Mouse (Mus musculus) CH12.LX (cell line): ENCODE data around the gene Slc47a2. TPM values are rescaled to one million over a fixed set of nuclear protein-coding genes. Genes with fewer than 3 reads are reported as not detected.
A peak's percentile ranks its signal among the peaks of the same experiment; 100 is the strongest.
"Not testable (repeated sequence)": the region's sequence is repeated elsewhere in the genome, so short reads cannot be mapped to it uniquely, and the experiment has no call there.

ENCODE experiments used
- DNase-seq: peaks from one replicate; pipeline ENCODE4 v3.0.0-alpha.2; 2013; ENCODE audit errors: extremely low read depth
- H3K27ac ChIP-seq: 2 replicates; pipeline ENCODE4 v1.5.1; 2012; ENCODE audit warnings: low read depth, mild to moderate bottlenecking, control low read depth, moderate library complexity; ENCODE audit not compliant: insufficient read depth
- H3K27me3 ChIP-seq: replicated peaks from 2 replicates; pipeline ENCODE3; 2012; ENCODE audit warnings: inconsistent platforms
- H3K36me3 ChIP-seq, 2 experiments: replicated peaks in 1 of 2; 2 replicates each; pipeline versions ENCODE3 to v1.6.1; 2012; ENCODE audit warnings: inconsistent platforms in 1 of 2, low read length in 1 of 2, mild to moderate bottlenecking in 1 of 2, mixed read lengths in 1 of 2, moderate library complexity in 1 of 2; ENCODE audit not compliant: control insufficient read depth in 1 of 2, insufficient read depth in 1 of 2
- H3K4me1 ChIP-seq, 2 experiments: 2 replicates each; pipeline ENCODE4 v1.6.1; 2012; ENCODE audit warnings: inconsistent platforms in 1 of 2, moderate library complexity in 1 of 2; ENCODE audit not compliant: insufficient read depth in 2 of 2, control insufficient read depth in 1 of 2
- H3K4me2 ChIP-seq: 2 replicates; pipeline ENCODE4 v1.6.1; 2012; ENCODE audit warnings: low read depth, mild to moderate bottlenecking, control low read depth; ENCODE audit not compliant: poor library complexity, insufficient read depth, severe bottlenecking
- H3K4me3 ChIP-seq, 3 experiments: fragments of 150-350 bp in 1 of 3; sonication (generic) in 1 of 3; replicated peaks in 1 of 3; 2 replicates each; pipeline versions ENCODE3 to v1.5.1; 2011 to 2012; ENCODE audit warnings: low read depth in 2 of 3, low read length in 2 of 3, mild to moderate bottlenecking in 2 of 3, moderate library complexity in 2 of 3, control low read depth in 1 of 3, improper control_type of control experiment in 1 of 3, inconsistent platforms in 1 of 3, mixed read lengths in 1 of 3; ENCODE audit not compliant: poor library complexity in 1 of 3
- H3K79me2 ChIP-seq: replicated peaks from 2 replicates; pipeline ENCODE4 v1.6.1; 2012; ENCODE audit warnings: mild to moderate bottlenecking, moderate library complexity; ENCODE audit not compliant: control insufficient read depth, poor library complexity, insufficient read depth, severe bottlenecking; ENCODE audit errors: extremely low read depth
- H3K9ac ChIP-seq: 2 replicates; pipeline ENCODE4 v1.6.1; 2012; ENCODE audit warnings: low read depth, mild to moderate bottlenecking, control low read depth, moderate library complexity; ENCODE audit not compliant: insufficient read depth
- H3K9me3 ChIP-seq: replicated peaks from 2 replicates; pipeline ENCODE3; 2012; ENCODE audit warnings: low read length, inconsistent platforms, mixed read lengths
- CHD1 ChIP-seq: IDR thresholded peaks from 2 replicates; pipeline ENCODE4 v1.6.1; 2012; ENCODE audit warnings: low read depth, low read length, improper control_type of control experiment, inconsistent platforms
- CHD2 ChIP-seq: IDR thresholded peaks from 2 replicates; pipeline ENCODE4 v1.6.1; 2011; ENCODE audit warnings: low read length, improper control_type of control experiment
- CTCF ChIP-seq, 2 experiments: IDR thresholded peaks in 1 of 2; conservative IDR thresholded peaks in 1 of 2; 2 replicates each; pipeline ENCODE4 v1.5.1; 2011 to 2012; ENCODE audit warnings: low read depth in 2 of 2, low read length in 2 of 2, improper control_type of control experiment in 1 of 2, inconsistent platforms in 1 of 2, mild to moderate bottlenecking in 1 of 2, moderate library complexity in 1 of 2
- E2F4 ChIP-seq: IDR thresholded peaks from 2 replicates; pipeline ENCODE4 v1.6.1; 2011; ENCODE audit warnings: low read depth, low read length, improper control_type of control experiment; ENCODE audit not compliant: insufficient replicate concordance
- EP300 ChIP-seq: IDR thresholded peaks from 2 replicates; pipeline ENCODE4 v1.6.1; 2011; ENCODE audit warnings: low read length, improper control_type of control experiment
- ETS1 ChIP-seq: conservative IDR thresholded peaks from 2 replicates; pipeline ENCODE4 v1.6.1; 2012; ENCODE audit warnings: low read depth, mild to moderate bottlenecking, inconsistent platforms, low read length, improper control_type of control experiment, moderate library complexity
- GABPA ChIP-seq: IDR thresholded peaks from 2 replicates; pipeline ENCODE4 v1.6.1; 2012; ENCODE audit warnings: low read depth, low read length, improper control_type of control experiment, inconsistent platforms; ENCODE audit not compliant: insufficient replicate concordance
- HCFC1 ChIP-seq: IDR thresholded peaks from 2 replicates; pipeline ENCODE4 v1.6.1; 2012; ENCODE audit warnings: low read depth, mild to moderate bottlenecking, inconsistent platforms, low read length, improper control_type of control experiment
- IRF4 ChIP-seq: IDR thresholded peaks from 2 replicates; pipeline ENCODE4 v1.6.1; 2014; ENCODE audit warnings: low read depth, mild to moderate bottlenecking, inconsistent platforms, low read length, improper control_type of control experiment
- JUN ChIP-seq: IDR thresholded peaks from 2 replicates; pipeline ENCODE4 v1.6.1; 2011; ENCODE audit warnings: low read depth, mild to moderate bottlenecking, low read length, improper control_type of control experiment, moderate library complexity; ENCODE audit not compliant: insufficient read depth
- KAT2A ChIP-seq: IDR thresholded peaks from 2 replicates; pipeline ENCODE4 v1.6.1; 2012; ENCODE audit warnings: low read length, improper control_type of control experiment, inconsistent platforms; ENCODE audit not compliant: insufficient replicate concordance
- MAFK ChIP-seq: IDR thresholded peaks from 2 replicates; pipeline ENCODE4 v1.6.1; 2011; ENCODE audit warnings: low read length, improper control_type of control experiment; ENCODE audit not compliant: insufficient replicate concordance
- MAZ ChIP-seq: IDR thresholded peaks from 2 replicates; pipeline ENCODE4 v1.6.1; 2012; ENCODE audit warnings: low read depth, mild to moderate bottlenecking, inconsistent platforms, low read length, improper control_type of control experiment, moderate library complexity
- MEF2A ChIP-seq: IDR thresholded peaks from 2 replicates; pipeline ENCODE4 v1.6.1; 2014; ENCODE audit warnings: low read depth, mild to moderate bottlenecking, inconsistent platforms, low read length, improper control_type of control experiment, borderline replicate concordance
- MXI1 ChIP-seq: IDR thresholded peaks from 2 replicates; pipeline ENCODE4 v1.6.1; 2011; ENCODE audit warnings: mild to moderate bottlenecking, low read depth, low read length, improper control_type of control experiment
- NELFE ChIP-seq: IDR thresholded peaks from 2 replicates; pipeline ENCODE4 v1.6.1; 2011; ENCODE audit warnings: low read depth, low read length, improper control_type of control experiment
- NRF1 ChIP-seq: IDR thresholded peaks from 2 replicates; pipeline ENCODE4 v1.6.1; 2014; ENCODE audit warnings: low read depth, mild to moderate bottlenecking, inconsistent platforms, low read length, improper control_type of control experiment, moderate library complexity
- PAX5 ChIP-seq: IDR thresholded peaks from 2 replicates; pipeline ENCODE4 v1.6.1; 2012; ENCODE audit warnings: low read length, inconsistent platforms, mixed read lengths
- POLR2AphosphoS2 ChIP-seq: IDR thresholded peaks from 2 replicates; pipeline ENCODE4 v1.6.1; 2011; ENCODE audit warnings: low read depth, low read length, improper control_type of control experiment
- RAD21 ChIP-seq: IDR thresholded peaks from 2 replicates; pipeline ENCODE4 v1.6.1; 2011; ENCODE audit warnings: low read depth, mild to moderate bottlenecking, low read length, improper control_type of control experiment, moderate library complexity
- RCOR1 ChIP-seq: conservative IDR thresholded peaks from 2 replicates; pipeline ENCODE4 v1.6.1; 2012; ENCODE audit warnings: low read depth, mild to moderate bottlenecking, inconsistent platforms, low read length, improper control_type of control experiment
- SIN3A ChIP-seq: IDR thresholded peaks from 2 replicates; pipeline ENCODE4 v1.6.1; 2012; ENCODE audit warnings: low read length, improper control_type of control experiment, inconsistent platforms
- SMC3 ChIP-seq: IDR thresholded peaks from 2 replicates; pipeline ENCODE4 v1.6.1; 2011; ENCODE audit warnings: low read depth, low read length, improper control_type of control experiment
- TBP ChIP-seq: conservative IDR thresholded peaks from 2 replicates; pipeline ENCODE4 v1.6.1; 2011; ENCODE audit warnings: low read depth, low read length, improper control_type of control experiment
- UBTF ChIP-seq: IDR thresholded peaks from 2 replicates; pipeline ENCODE4 v1.6.1; 2012; ENCODE audit warnings: low read depth, mild to moderate bottlenecking, inconsistent platforms, low read length, improper control_type of control experiment, moderate library complexity
- ZMIZ1 ChIP-seq: IDR thresholded peaks from 2 replicates; pipeline ENCODE4 v1.6.1; 2012; ENCODE audit warnings: low read depth, mild to moderate bottlenecking, inconsistent platforms, low read length, improper control_type of control experiment
- dilution Hi-C: fragments of 300-500 bp; cut with MboI; formaldehyde crosslinking; loops from 2 replicates; pipeline ENCODE4 v1.14.3; 2020; ENCODE audit warnings: low sequenced_read_pairs; ENCODE audit not compliant: extremely low pct_unique_long_range_greater_than_20kb, extremely low pct_ligation_motif_present
- in situ Hi-C: fragments of 300-500 bp; cut with MboI; formaldehyde crosslinking; loops from 3 replicates; pipeline ENCODE4 v1.14.3; 2019; ENCODE audit warnings: low sequenced_read_pairs, low pct_ligation_motif_present, low pct_unique_long_range_greater_than_20kb, mixed read lengths
- polyA plus RNA-seq: library from polyadenylated mRNA; unstranded; fragments of >175 nt; gene quantifications from 2 replicates; pipeline ENCODE4 v1.2.1, GENCODE M21; 2012; ENCODE audit warnings: low read depth; ENCODE audit not compliant: insufficient read length
- total RNA-seq, 2 experiments: library from RNA; depleted of rRNA; stranded (reverse); fragments of 300-350 nt in 1 of 2; fragments of >200 nt in 1 of 2; gene quantifications; 2 replicates each; pipeline ENCODE4 v1.2.3; 2012 to 2014

Gene Slc47a2
- total and polyA plus RNA-seq, 3 experiments = 0.08 to 0.68 (median 0.39) TPM

GRCm38 (mm10) chr11:61307795-61308194, 34.9 kb downstream of the Slc47a2 start:
- no peak overlapping the region for H3K4me3 ChIP-seq
- H3K4me1 ChIP-seq = peaks cover 7 to 28% of the 10 kb centered on the region in 2 experiments; a peak in 3 of 4 replicates
- no peak for DNase-seq
- H3K79me2 ChIP-seq = no peaks in the 10 kb centered on the region
- no peak overlapping the region for H3K4me2 ChIP-seq
- H3K27ac ChIP-seq = no peak overlapping the region
- H3K9me3 ChIP-seq = no peaks in the 10 kb centered on the region
- in situ Hi-C loops = no loop called here
- no peaks in the 10 kb centered on the region for H3K27me3 ChIP-seq
- TF ChIP-seq ETS1 (no peak), RCOR1 (no peak), MEF2A (no peak), POLR2AphosphoS2 (no peak), E2F4 (no peak), MAZ (no peak), GABPA (no peak), MXI1 (no peak), PAX5 (no peak), CTCF (conservative IDR thresholded peaks at IDR 0.05 in 1 of 2, IDR thresholded peaks at IDR 0.05 in 1 of 2; ENCODE audit: low read depth in 2 of 2, low read length in 2 of 2) (no peak), ZMIZ1 (no peak), SIN3A (no peak), UBTF (no peak), JUN (no peak)
- H3K36me3 ChIP-seq = peaks cover 0 to 3% of the 10 kb centered on the region in 2 experiments
- dilution Hi-C loops = no loop called here
- H3K9ac ChIP-seq = no peak overlapping the region

- H3K4me2 ChIP-seq = no peak overlapping the region
- TF ChIP-seq IRF4 (no peak), EP300 (no peak), KAT2A (no peak), CHD2 (no peak), MAFK (no peak), RAD21 (peak; percentile 51), NRF1 (no peak), JUN (no peak), E2F4 (no peak), CHD1 (no peak), HCFC1 (no peak), CTCF (conservative IDR thresholded peaks at IDR 0.05 in 1 of 2, IDR thresholded peaks at IDR 0.05 in 1 of 2; ENCODE audit: low read depth in 2 of 2, low read length in 2 of 2) (peak; percentile 65 to 73), ZMIZ1 (no peak), SMC3 (peak; percentile 37), PAX5 (no peak), RCOR1 (no peak), UBTF (no peak), TBP (no peak), NELFE (no peak), MEF2A (no peak)
- TF ChIP-seq, all 38 proteins: peak for 3
- peaks cover 0 to 4% of the 10 kb centered on the region in 2 experiments for H3K36me3 ChIP-seq
- no peaks in the 10 kb centered on the region for H3K9me3 ChIP-seq
- in situ Hi-C loops = no loop called here
- H3K4me3 ChIP-seq = no peak overlapping the region
- H3K79me2 ChIP-seq = no peaks in the 10 kb centered on the region
- DNase-seq = peak; percentile 64
- H3K9ac ChIP-seq = no peak overlapping the region
- no peak overlapping the region for H3K27ac ChIP-seq
- dilution Hi-C loops = no loop called here
- H3K27me3 ChIP-seq = peaks cover 2% of the 10 kb centered on the region
- peaks cover 7 to 19% of the 10 kb centered on the region in 2 experiments; a peak in 3 of 4 replicates for H3K4me1 ChIP-seq
These were observed 37.3 kb downstream of the Slc47a2 start for GRCm38 (mm10) chr11:61305377-61305776.

GRCm38 (mm10) chr11:61304535-61304934, 38.1 kb downstream of the Slc47a2 start:
- DNase-seq, H3K4me2 ChIP-seq, H3K9ac ChIP-seq, H3K4me3 ChIP-seq, H3K9me3 ChIP-seq, H3K79me2 ChIP-seq, H3K36me3 ChIP-seq, H3K27me3 ChIP-seq, in situ Hi-C loops, H3K27ac ChIP-seq, dilution Hi-C loops: not testable (repeated sequence)
- peaks cover under 1 to 11% of the 10 kb centered on the region in 2 experiments; a peak in 2 of 4 replicates for H3K4me1 ChIP-seq
